Mouse (Mus musculus) embryo, embryonic 10 days (tissue): ENCODE results near the gene Krt6b.
"Not testable (repeated sequence)": the region's sequence is repeated elsewhere in the genome, so short reads cannot be mapped to it uniquely, and the experiment has no call there.

Source experiments
- DNase-seq: peaks from one replicate; pipeline ENCODE4 v3.0.0-alpha.2; 2015; ENCODE audit warnings: low spot score

Krt6b gene

DNA sequence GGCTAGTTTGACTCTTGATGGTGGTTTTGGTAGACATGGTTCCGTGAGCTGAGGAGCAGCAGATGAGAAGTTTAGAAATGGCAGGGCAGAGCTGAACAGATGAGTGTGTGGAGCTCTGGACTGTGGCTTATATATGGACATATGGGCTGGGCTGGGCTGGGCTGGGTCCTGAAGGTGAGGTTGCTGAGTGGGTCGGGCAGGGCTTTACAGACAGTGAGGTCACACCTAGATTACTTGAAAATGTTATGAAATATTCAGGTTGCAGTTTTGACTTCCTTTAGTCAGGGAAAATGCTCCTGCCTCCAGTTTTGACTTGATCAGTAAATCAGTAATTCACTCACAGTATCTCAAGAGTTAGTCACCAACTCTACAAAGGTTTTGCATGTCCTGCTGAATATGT, at the start of gene Krt6b:
Krt6b (minus strand) TSS at position 101 of the 400 bp plus-strand sequence.
- no peak for DNase-seq

DNA sequence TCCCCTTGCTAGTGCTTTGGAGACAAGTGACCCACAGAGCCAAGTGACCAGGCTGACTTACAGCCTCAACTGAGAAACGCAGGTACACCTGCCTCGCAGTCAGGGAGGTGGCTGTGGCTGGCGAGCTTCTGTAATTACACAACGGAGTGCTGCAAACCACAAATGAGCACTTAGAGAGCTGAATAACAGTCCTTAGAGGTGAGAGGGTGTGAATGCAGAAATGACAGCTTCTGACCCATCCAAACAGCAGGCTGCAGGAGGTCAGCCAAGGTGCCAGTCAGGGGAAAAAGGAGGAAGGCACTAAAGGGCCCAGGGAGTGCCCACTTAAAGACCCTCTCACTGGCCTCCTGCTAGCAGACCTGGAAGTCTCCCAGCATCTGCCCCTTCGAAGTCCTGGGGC, 44.6 kb upstream of the Krt6b start:
- no peak for DNase-seq

DNA sequence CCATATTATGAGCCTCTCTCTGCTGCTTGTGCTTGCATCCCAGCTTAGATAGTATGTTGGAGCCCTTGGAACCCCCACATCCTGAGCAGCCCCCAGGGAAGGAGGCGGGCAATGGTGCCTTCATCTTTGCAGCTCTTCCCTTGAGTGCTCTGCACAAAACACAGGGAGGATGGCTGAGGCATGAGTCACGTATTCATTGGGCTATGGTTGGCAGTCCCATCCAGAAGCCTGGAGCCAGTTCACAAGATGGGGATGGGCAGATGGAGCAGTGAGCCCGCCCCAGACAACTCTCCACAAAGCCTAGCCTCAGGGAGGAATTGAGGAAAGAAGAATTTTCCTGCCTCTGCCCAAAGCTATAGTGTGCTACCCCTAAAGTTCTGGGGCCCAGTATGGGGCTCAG, 35.7 kb upstream of the Krt6b start:
- no peak for DNase-seq

DNA sequence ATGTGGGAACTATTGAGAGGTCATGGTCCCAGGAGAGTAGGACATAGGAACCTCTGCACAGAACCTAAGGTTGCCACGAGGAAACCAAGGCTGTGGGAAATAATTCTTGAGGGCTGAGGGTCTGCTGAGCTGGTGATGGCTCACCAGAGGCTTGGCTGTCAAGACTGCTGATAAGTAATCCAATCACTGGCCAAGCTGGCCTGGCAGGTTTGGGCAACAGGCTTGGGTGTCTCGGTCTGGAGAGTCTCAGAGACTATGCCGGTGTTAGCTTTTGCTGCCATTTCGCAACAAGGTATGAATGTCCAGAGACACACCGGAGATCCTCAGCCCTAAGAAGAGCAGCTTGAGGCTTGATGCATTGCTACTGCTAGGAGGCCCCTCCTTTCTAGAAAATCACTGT, 34.3 kb upstream of the Krt6b start:
- DNase-seq, result no peak

DNA sequence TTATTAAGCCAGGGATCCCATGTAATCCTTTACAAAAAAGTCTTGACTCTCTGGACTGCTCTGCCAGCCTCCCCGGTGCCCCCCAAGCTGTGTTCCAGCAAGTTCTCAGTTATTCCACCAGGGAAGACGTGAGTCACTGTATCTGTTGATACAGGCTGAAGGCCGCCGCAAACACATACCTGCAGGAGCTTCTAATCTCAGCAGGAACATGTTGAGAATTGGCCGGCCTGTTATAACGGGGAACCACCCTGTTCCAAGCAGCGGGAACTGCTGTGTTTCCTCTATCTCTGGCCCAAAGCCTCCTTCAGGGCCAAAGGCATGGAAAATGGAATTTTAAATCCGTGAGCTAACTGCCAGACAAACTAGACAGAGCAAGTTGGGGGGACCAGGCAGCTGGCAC, 33.6 kb upstream of the Krt6b start:
- no peak for DNase-seq

DNA sequence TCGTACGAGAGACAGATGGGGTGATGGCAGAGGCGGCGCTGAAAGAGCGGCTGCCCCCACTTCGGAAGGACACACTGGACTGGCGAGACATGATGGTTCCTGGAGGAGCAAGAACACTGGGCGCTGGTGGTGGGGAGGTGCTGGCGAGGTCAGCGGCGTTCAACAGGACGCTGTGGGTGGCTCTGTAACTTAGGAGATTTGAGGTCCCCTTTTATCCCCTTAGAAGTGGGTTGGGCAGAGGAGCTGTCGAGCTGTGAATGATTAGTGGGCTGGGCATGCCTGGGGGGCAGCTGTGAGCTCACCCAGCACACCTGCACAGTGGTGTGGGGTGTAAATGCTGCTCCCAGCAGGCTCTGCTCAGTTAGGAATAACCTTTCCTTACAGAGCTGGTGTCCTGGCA, 32.6 kb upstream of the Krt6b start, which contains the start of gene Krt5:
Krt5 (minus strand) TSS at position 179 of the 400 bp plus-strand sequence.
- DNase-seq, result no peak

GRCm38 (mm10) chr15:101708683-101709082, 28.6 kb upstream of the Krt6b start:
- DNase-seq, result no peak

DNA sequence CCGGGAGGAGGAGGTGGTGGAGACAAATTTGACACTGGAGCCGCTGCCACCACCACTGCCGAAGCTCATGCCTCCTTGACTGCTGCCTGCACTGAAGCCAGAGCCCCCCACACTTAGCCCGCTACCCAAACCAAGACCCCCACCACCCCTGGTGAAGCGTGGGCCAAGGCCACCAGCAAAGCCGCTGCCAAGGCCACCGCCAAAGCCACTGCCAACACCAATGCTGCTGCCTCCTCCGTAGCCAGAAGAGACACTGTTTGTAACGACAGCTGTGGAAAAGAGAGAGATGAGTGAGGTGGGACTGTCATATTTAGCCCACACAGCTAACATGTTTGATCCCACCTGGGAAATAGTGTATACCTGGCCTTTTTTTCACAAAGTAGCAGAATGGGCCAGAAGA, 27.4 kb upstream of the Krt6b start:
- DNase-seq, result no peak

DNA sequence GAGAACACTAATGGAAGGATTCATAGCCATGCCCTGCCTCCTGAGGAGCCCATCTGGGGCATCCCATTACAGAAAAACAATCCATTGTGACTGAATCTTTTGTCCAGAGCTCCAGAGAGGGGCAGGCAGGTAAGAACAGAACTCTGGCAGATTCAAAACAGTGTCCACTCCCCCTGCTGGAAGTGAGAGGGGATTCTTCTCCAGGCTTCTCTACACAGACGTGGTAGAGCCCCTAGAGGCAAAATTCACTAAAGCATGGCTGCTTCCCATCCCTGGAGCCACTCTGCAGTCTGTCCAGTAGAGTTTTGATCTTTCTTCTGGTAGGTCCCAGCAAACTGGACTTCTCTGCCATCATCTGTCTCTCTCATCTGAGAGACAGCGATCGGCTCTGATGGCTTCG, 24.0 kb upstream of the Krt6b start:
- peak; percentile 65 for DNase-seq

DNA sequence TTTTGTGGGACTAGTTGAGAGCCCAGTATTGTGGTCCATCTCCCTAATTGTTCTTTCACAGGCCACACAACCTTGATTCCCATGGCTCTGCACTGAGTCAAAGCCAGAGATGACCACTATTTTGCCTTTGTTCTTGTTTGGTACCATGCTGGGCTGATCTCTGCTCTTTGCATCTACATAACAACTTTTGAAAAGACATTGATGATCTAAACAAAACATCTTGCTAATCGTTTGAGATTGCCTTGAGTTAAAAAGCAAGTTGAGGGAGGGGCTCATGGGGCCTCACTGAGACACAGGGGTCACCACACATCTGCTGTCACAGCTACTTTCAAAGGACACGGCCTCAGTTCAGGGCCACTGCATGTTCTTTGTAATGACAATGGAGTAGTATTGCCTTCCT, 22.3 kb upstream of the Krt6b start:
- no peak for DNase-seq

GRCm38 (mm10) chr15:101699866-101700265, 19.8 kb upstream of the Krt6b start:
- no peak for DNase-seq

DNA sequence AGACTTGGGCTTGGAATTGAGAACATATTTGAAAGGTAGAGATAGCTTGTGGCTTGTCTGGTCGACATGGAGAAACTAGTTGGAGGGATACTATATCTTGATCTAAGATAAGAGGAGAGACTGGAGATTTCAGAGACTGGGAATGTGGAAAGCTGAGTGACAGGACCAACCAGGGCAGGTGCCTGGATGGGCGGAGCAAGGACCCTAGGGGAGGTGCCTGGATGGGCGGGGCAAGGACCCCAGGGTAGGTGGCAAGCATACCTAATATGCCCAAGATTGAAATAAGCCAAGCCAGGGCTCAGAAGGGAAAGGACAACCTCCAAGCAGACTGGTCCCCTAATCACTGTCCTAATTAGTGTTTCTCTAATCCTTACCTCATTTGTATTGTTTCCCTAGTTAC, 19.1 kb upstream of the Krt6b start:
- DNase-seq, result no peak

DNA sequence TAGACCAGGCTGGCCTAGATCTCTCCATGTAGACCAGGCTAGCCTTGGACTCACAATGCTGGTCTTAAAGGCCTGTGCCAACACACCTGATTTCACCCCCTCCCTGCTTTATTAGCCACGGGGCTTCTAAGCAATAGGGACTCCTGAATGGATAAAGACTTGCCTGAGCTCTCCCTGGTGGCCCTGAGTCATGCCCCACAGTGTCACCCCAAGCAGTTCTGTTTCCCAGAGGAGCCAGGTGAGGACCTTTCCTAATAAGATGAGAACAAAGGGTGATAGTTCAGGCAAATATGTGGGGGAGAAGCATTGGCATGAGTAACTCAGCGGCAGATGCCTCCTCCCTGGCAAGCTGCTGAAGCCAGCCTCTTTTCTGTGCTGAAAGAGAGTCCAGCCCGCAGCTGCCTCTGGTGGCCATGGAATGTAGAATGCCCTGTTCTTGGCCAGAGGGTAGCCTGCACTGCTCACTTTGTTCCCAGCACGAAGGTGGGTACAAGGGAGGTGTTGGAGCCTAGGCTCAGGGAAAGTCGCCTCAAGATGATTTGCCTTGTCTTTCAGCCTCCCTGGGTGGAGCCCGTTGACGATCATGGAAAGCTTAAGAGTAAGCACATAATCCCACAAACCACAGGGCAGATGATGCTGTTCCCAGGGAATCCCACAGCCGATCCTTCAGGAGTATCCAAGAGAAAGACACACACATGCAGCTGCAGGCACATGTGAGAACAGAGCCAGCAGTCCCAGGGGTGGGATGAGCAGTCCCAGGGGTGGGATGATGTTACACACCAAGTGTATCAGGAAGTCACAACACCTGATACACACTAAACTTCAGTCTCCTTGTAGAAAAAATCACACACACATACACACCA, 17.5 kb upstream of the Krt6b start:
- DNase-seq, result no peak

GRCm38 (mm10) chr15:101694207-101694606, 14.1 kb upstream of the Krt6b start, which contains the start of gene Krt6a:
Gene Krt6a, minus strand, starts transcription at chr15:101694307.
- DNase-seq, result no peak

- DNase-seq, result not testable (repeated sequence)
Measured at GRCm38 (mm10) chr15:101690460-101690859, 10.4 kb upstream of the Krt6b start.

GRCm38 (mm10) chr15:101688161-101688560, 8.1 kb upstream of the Krt6b start:
- DNase-seq, result no peak

DNA sequence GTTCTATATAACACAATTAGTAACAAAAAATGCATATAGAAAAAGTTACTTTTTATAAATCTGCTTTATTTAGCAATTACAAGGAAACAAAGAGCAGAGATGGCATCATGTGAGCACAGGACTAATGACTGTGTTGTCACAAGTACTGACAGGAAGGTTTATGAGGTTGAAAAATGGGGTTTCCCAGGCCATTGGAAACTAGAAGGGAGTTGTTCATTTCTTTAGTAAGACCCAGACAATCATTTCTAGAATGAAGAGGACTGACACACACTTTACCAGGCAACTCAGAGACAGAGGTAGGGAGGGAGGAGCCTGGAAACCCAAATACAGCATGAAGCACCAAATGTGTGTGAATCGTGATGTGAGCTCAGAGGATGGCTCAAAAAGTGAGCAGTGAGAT, 4.1 kb downstream of the Krt6b start:
- no peak for DNase-seq

DNA sequence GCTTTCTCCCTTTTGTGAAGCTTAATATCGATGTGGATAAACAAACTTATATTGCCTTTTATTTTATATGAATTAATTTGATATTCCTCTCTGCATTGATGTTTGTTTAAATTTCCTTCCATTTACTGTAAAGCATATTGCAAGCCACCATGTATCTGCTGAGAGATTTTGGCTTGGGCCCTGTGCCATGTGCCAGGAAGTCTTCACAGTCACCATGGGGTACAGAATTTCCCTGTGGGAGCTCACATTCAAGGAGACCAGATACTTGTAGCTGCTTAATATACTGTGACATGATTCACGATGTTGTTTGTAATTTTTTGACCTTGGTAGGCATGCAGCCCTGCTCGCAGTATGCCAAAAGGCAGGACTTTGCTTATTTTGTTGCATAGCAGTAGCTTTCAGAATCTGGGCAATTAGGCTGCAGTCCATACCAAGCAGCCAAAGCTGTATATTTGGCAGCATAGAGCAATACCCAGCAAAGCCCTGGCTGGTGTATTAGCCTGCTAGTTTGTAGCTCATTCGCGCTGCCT, 27.3 kb downstream of the Krt6b start:
- no peak for DNase-seq

DNA sequence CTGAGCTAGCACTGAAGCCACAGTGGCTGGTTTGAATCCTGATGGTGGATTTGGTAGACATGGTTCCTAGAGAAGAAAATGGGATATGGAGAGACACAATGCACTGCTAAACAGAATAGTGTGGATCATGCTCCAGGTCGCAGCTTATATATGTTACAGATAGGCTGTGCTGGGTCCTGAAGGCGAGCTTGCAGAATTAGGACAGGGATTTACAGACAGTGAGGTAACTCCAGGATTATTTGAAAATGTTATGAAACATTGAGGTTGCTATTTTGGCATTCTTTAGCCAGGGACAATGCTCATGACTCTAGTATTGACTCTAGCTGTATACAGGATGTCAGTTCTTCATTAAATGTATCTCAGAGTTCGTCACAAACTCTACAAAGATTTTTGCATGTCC, 32.8 kb downstream of the Krt6b start, which contains the start of gene Gm5478:
Gm5478 (minus strand) TSS at position 101 of the 400 bp plus-strand sequence.
- no peak for DNase-seq

- no peak for DNase-seq
Measured at GRCm38 (mm10) chr15:101627884-101628283, 52.2 kb downstream of the Krt6b start, which contains the start of gene Gm5414. Gene Gm5414, minus strand, starts transcription at chr15:101628188.
